In genomic region chr2:117176937-117177336, GRCm38 (mm10) we compare ENCODE assay signal across 19 mouse cellular contexts. TPM values are rescaled to one million over a fixed set of nuclear protein-coding genes. Genes with fewer than 3 reads are reported as not detected.
DNase-seq lines count a peak whose midpoint lies in the region; ATAC-seq lines count a peak whose summit lies in the region.
"Had no signal": no experiment of that assay in that cellular context is flagged by ENCODE, and none has a peak within 500 bp of the region (broad histone marks: within the 10 kb centered on the region; RNA-seq: fewer than 3 reads in every experiment).

No protein-coding gene starts in this region.

- H3K36me3 ChIP-seq in limb, embryonic 11.5 days (ENCODE audit: control insufficient read depth, insufficient read depth, low read length), result no peaks in the 10 kb centered on the region; the same call in 1 of the 2 replicates

- no peaks in the 10 kb centered on the region for H3K9me3 ChIP-seq in limb, embryonic 11.5 days (ENCODE audit: control insufficient read depth, low read length)
- H3K9me3 ChIP-seq: embryonic facial prominence, embryonic 13.5 days; forebrain, embryonic 12.5 days; heart, embryonic 12.5 days; hindbrain, embryonic 12.5 days had no signal

- H3K4me3 ChIP-seq in limb, embryonic 11.5 days (ENCODE audit: low read depth, low read length), result no peak overlapping the region
- H3K4me3 ChIP-seq: embryonic facial prominence, embryonic 13.5 days; forebrain, embryonic 12.5 days; heart, embryonic 12.5 days; hindbrain, embryonic 12.5 days had no signal

- no peak for ATAC-seq in limb, embryonic 11.5 days (ENCODE audit: insufficient number of reproducible peaks, low FRiP score, low TSS enrichment, low read depth)
- ATAC-seq: forebrain, embryonic 16.5 days; hindbrain, embryonic 16.5 days; inflammation-experienced regulatory T-cells, adult 6 months had no signal

- DNase-seq in cerebellum, adult 18-20 months, result peak; percentile 13 to 21
- DNase-seq in cerebellum, adult 11 months, result no peak
- DNase-seq in lung, postnatal 36 days, result peak; percentile 8
- no peak for DNase-seq in lung, postnatal 4 days
- DNase-seq in R1 (ENCODE audit: low read depth, low spot score), result peak; percentile 89
- peak; percentile 21 for DNase-seq in limb, embryonic 11.5 days (ENCODE audit: low spot score)
- no peak for DNase-seq in gastrocnemius, adult 18-20 months (ENCODE audit: low spot score)
- no peak for DNase-seq in left cerebral cortex, postnatal 25 days (ENCODE audit: low spot score in 2 of 2)
- DNase-seq: cerebellum, postnatal 10 days; gastrocnemius, postnatal 14 days; heart, postnatal 36 days; kidney, adult 11 months had no signal

- 0 out of 2 replicates have a peak, but pooled peaks cover 2% of the 10 kb centered on the region for H3K4me1 ChIP-seq in limb, embryonic 11.5 days (ENCODE audit: control insufficient read depth, insufficient read depth, low read length)
- H3K4me1 ChIP-seq: embryonic facial prominence, embryonic 13.5 days; forebrain, embryonic 12.5 days; heart, embryonic 12.5 days; hindbrain, embryonic 12.5 days had no signal

- H3K9ac ChIP-seq in limb, embryonic 11.5 days (ENCODE audit: low read length), result no peak overlapping the region
- H3K9ac ChIP-seq: embryonic facial prominence, embryonic 13.5 days; forebrain, embryonic 12.5 days; heart, embryonic 12.5 days; hindbrain, embryonic 12.5 days had no signal

- no peak overlapping the region for H3K4me2 ChIP-seq in limb, embryonic 11.5 days (ENCODE audit: low read depth, severe bottlenecking)
- H3K4me2 ChIP-seq: embryonic facial prominence, embryonic 13.5 days; forebrain, embryonic 12.5 days; heart, embryonic 12.5 days; hindbrain, embryonic 12.5 days had no signal

- no peaks in the 10 kb centered on the region for H3K27me3 ChIP-seq in limb, embryonic 11.5 days (ENCODE audit: control insufficient read depth, insufficient read depth, low read length)
- H3K27me3 ChIP-seq: embryonic facial prominence, embryonic 13.5 days; forebrain, embryonic 12.5 days; heart, embryonic 12.5 days; hindbrain, embryonic 12.5 days had no signal

- intact Hi-C loops in left cerebral cortex, postnatal 25 days (cut with DNase I), result loop anchor here (5.0 kb wide), 1 partner anchor 200 kb away; no protein-coding TSS in a partner anchor

- WGBS in limb, embryonic 11.5 days, result 78% methylated on average over 4 of the region's 4 CpGs

- H3K27ac ChIP-seq in limb, embryonic 11.5 days (replicated peaks; ENCODE audit: low read depth, low read length), result no peak overlapping the region
- H3K27ac ChIP-seq: embryonic facial prominence, embryonic 13.5 days; forebrain, embryonic 12.5 days; hindbrain, embryonic 12.5 days had no signal

RNA-seq across cellular contexts. Expression of gene Spred1, which starts 55.8 kb away (rescaled TPM):
- 22.2 and 24.6 TPM in 2 replicates for polyA plus RNA-seq in limb, embryonic 11.5 days (2014; fragmentation: Nextera tagmentation; extraction: Ambion mirVana)
- 1 to 10 TPM; 4.6 to 5.8 TPM for total RNA-seq in gastrocnemius, adult 18-20 months (2021)
- 100 to 1,000 TPM; 142 to 168 TPM for total RNA-seq in left cerebral cortex, postnatal 25 days (2021)

Comparison
In these comparisons a context has a peak if more than half of its experiments do, and no peak if none do; other contexts are left out.
1. DNase-seq: peak in cerebellum, adult 18-20 months (2 of 2), lung, postnatal 36 days (single experiment), R1 (single experiment) and limb, embryonic 11.5 days (single experiment); none in cerebellum, adult 11 months (single experiment), lung, postnatal 4 days (0 of 2), gastrocnemius, adult 18-20 months (single experiment) and left cerebral cortex, postnatal 25 days (0 of 2).
2. RNA of gene Spred1, which starts 55.8 kb away (total RNA-seq): 142 to 168 TPM in left cerebral cortex, postnatal 25 days; 4.6 to 5.8 TPM in gastrocnemius, adult 18-20 months; every median in the first group is over 10 times any median in the second.